Mouse (Mus musculus) CH12.LX (cell line): ENCODE results near the gene Sap30. TPM values are rescaled to one million over a fixed set of nuclear protein-coding genes. Genes with fewer than 3 reads are reported as not detected.

Experiments used
- DNase-seq: peaks from one replicate; pipeline ENCODE4 v3.0.0-alpha.2; 2013; ENCODE audit errors: extremely low read depth
- H3K27ac ChIP-seq: 2 replicates; pipeline ENCODE4 v1.5.1; 2012; ENCODE audit warnings: low read depth, mild to moderate bottlenecking, control low read depth, moderate library complexity; ENCODE audit not compliant: insufficient read depth
- H3K27me3 ChIP-seq: replicated peaks from 2 replicates; pipeline ENCODE3; 2012; ENCODE audit warnings: inconsistent platforms
- H3K36me3 ChIP-seq, 2 experiments: replicated peaks in 1 of 2; 2 replicates each; pipeline versions ENCODE3 to v1.6.1; 2012; ENCODE audit warnings: inconsistent platforms in 1 of 2, low read length in 1 of 2, mild to moderate bottlenecking in 1 of 2, mixed read lengths in 1 of 2, moderate library complexity in 1 of 2; ENCODE audit not compliant: control insufficient read depth in 1 of 2, insufficient read depth in 1 of 2
- H3K4me1 ChIP-seq, 2 experiments: 2 replicates each; pipeline ENCODE4 v1.6.1; 2012; ENCODE audit warnings: inconsistent platforms in 1 of 2, moderate library complexity in 1 of 2; ENCODE audit not compliant: insufficient read depth in 2 of 2, control insufficient read depth in 1 of 2
- H3K4me2 ChIP-seq: 2 replicates; pipeline ENCODE4 v1.6.1; 2012; ENCODE audit warnings: low read depth, mild to moderate bottlenecking, control low read depth; ENCODE audit not compliant: poor library complexity, insufficient read depth, severe bottlenecking
- H3K4me3 ChIP-seq, 3 experiments: fragments of 150-350 bp in 1 of 3; sonication (generic) in 1 of 3; replicated peaks in 1 of 3; 2 replicates each; pipeline versions ENCODE3 to v1.5.1; 2011 to 2012; ENCODE audit warnings: low read depth in 2 of 3, low read length in 2 of 3, mild to moderate bottlenecking in 2 of 3, moderate library complexity in 2 of 3, control low read depth in 1 of 3, improper control_type of control experiment in 1 of 3, inconsistent platforms in 1 of 3, mixed read lengths in 1 of 3; ENCODE audit not compliant: poor library complexity in 1 of 3
- H3K79me2 ChIP-seq: replicated peaks from 2 replicates; pipeline ENCODE4 v1.6.1; 2012; ENCODE audit warnings: mild to moderate bottlenecking, moderate library complexity; ENCODE audit not compliant: control insufficient read depth, poor library complexity, insufficient read depth, severe bottlenecking; ENCODE audit errors: extremely low read depth
- H3K9ac ChIP-seq: 2 replicates; pipeline ENCODE4 v1.6.1; 2012; ENCODE audit warnings: low read depth, mild to moderate bottlenecking, control low read depth, moderate library complexity; ENCODE audit not compliant: insufficient read depth
- H3K9me3 ChIP-seq: replicated peaks from 2 replicates; pipeline ENCODE3; 2012; ENCODE audit warnings: low read length, inconsistent platforms, mixed read lengths
- BHLHE40 ChIP-seq: IDR thresholded peaks from 2 replicates; pipeline ENCODE4 v1.6.1; 2011; ENCODE audit warnings: mild to moderate bottlenecking, low read depth, low read length, improper control_type of control experiment
- GABPA ChIP-seq: IDR thresholded peaks from 2 replicates; pipeline ENCODE4 v1.6.1; 2012; ENCODE audit warnings: low read depth, low read length, improper control_type of control experiment, inconsistent platforms; ENCODE audit not compliant: insufficient replicate concordance
- HCFC1 ChIP-seq: IDR thresholded peaks from 2 replicates; pipeline ENCODE4 v1.6.1; 2012; ENCODE audit warnings: low read depth, mild to moderate bottlenecking, inconsistent platforms, low read length, improper control_type of control experiment
- MAX ChIP-seq: IDR thresholded peaks from 2 replicates; pipeline ENCODE4 v1.6.1; 2011; ENCODE audit warnings: low read length, improper control_type of control experiment
- MAZ ChIP-seq: IDR thresholded peaks from 2 replicates; pipeline ENCODE4 v1.6.1; 2012; ENCODE audit warnings: low read depth, mild to moderate bottlenecking, inconsistent platforms, low read length, improper control_type of control experiment, moderate library complexity
- MEF2A ChIP-seq: IDR thresholded peaks from 2 replicates; pipeline ENCODE4 v1.6.1; 2014; ENCODE audit warnings: low read depth, mild to moderate bottlenecking, inconsistent platforms, low read length, improper control_type of control experiment, borderline replicate concordance
- MYC ChIP-seq: IDR thresholded peaks from 2 replicates; pipeline ENCODE4 v1.6.1; 2011; ENCODE audit warnings: low read depth, mild to moderate bottlenecking, improper control_type of control experiment, low read length
- PAX5 ChIP-seq: IDR thresholded peaks from 2 replicates; pipeline ENCODE4 v1.6.1; 2012; ENCODE audit warnings: low read length, inconsistent platforms, mixed read lengths
- POLR2A ChIP-seq: IDR thresholded peaks from 2 replicates; pipeline ENCODE4 v1.6.1; 2011; ENCODE audit warnings: low read depth, mild to moderate bottlenecking, improper control_type of control experiment, low read length
- POLR2AphosphoS2 ChIP-seq: IDR thresholded peaks from 2 replicates; pipeline ENCODE4 v1.6.1; 2011; ENCODE audit warnings: low read depth, low read length, improper control_type of control experiment
- USF1 ChIP-seq: IDR thresholded peaks from 2 replicates; pipeline ENCODE4 v1.6.1; 2014; ENCODE audit warnings: low read depth, mild to moderate bottlenecking, inconsistent platforms, low read length, improper control_type of control experiment
- ZKSCAN1 ChIP-seq: IDR thresholded peaks from 2 replicates; pipeline ENCODE4 v1.6.1; 2012; ENCODE audit warnings: low read depth, inconsistent platforms, low read length, improper control_type of control experiment, borderline replicate concordance
- ZMIZ1 ChIP-seq: IDR thresholded peaks from 2 replicates; pipeline ENCODE4 v1.6.1; 2012; ENCODE audit warnings: low read depth, mild to moderate bottlenecking, inconsistent platforms, low read length, improper control_type of control experiment
- dilution Hi-C: fragments of 300-500 bp; cut with MboI; formaldehyde crosslinking; loops from 2 replicates; pipeline ENCODE4 v1.14.3; 2020; ENCODE audit warnings: low sequenced_read_pairs; ENCODE audit not compliant: extremely low pct_unique_long_range_greater_than_20kb, extremely low pct_ligation_motif_present
- in situ Hi-C: fragments of 300-500 bp; cut with MboI; formaldehyde crosslinking; loops from 3 replicates; pipeline ENCODE4 v1.14.3; 2019; ENCODE audit warnings: low sequenced_read_pairs, low pct_ligation_motif_present, low pct_unique_long_range_greater_than_20kb, mixed read lengths
- polyA plus RNA-seq: library from polyadenylated mRNA; unstranded; fragments of >175 nt; gene quantifications from 2 replicates; pipeline ENCODE4 v1.2.1, GENCODE M21; 2012; ENCODE audit warnings: low read depth; ENCODE audit not compliant: insufficient read length
- total RNA-seq, 2 experiments: library from RNA; depleted of rRNA; stranded (reverse); fragments of 300-350 nt in 1 of 2; fragments of >200 nt in 1 of 2; gene quantifications; 2 replicates each; pipeline ENCODE4 v1.2.3; 2012 to 2014

The Sap30 gene
- total and polyA plus RNA-seq, 3 experiments = 33.9 to 82.6 (median 37.1) TPM

DNA sequence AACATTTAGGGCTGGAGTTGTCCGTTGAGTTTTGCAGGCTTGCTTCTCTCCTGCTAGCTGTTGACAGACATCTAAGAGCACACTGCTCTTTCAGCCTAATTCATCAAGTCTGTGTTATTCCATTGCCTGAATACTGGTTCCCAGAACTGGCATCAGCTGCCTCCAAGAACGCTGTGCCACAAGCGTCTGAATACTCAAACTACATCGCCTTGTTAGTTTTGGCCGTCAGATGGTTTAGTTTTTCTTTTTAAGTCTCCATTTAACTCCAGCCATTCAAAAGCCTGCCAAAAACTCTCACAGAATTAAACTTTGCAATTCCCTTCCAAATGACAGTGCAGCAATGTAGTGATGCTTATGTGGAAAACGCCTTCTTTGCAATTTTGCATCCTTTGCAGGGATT lies 30.5 kb downstream of the Sap30 start:
- Histone ChIP-seq H3K4me2 (no peak overlapping the region), H3K4me3 (no peak overlapping the region), H3K27ac (no peak overlapping the region), H3K79me2 (no peaks in the 10 kb centered on the region), H3K4me1 (peaks cover 3% of the 10 kb centered on the region in 2 experiments; a peak in 2 of 4 replicates), H3K27me3 (no peaks in the 10 kb centered on the region), H3K36me3 (no peaks in the 10 kb centered on the region), H3K9me3 (no peaks in the 10 kb centered on the region), H3K9ac (no peak overlapping the region)
- DNase-seq = no peak
- dilution Hi-C loops (no loop called here), in situ Hi-C loops (no loop called here)
- no peak for TF ChIP-seq PAX5
- no peak for TF ChIP-seq MYC

DNA sequence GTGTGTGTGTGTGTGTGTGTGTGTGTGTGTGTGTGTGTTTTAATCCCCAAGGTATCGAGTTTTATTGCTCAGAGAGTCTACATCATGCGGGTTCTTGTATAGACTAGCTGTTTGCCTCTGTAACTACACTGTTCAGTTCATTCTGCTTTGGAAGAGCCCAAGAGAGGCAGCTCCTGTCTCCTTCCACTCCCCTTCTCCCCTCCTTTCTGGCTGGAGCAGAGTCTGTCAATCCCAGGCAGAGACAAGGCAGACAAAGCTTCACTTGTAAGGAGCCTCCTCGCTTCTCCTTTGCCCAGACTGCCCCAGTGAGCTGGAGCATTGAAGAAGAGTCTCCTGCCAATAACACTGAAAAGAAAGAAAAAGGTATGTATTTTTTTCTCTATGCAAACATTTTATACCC lies 31.9 kb downstream of the Sap30 start, which contains the start of gene Scrg1:
TSS of gene Scrg1 (plus strand) at position 159 of the 400 bp plus-strand sequence.
- Histone ChIP-seq H3K27me3 (no peaks in the 10 kb centered on the region), H3K27ac (no peak within 1 kb of the TSS)
- in situ Hi-C loops = no loop called here
- TF ChIP-seq ZMIZ1 = no peak
- no peak for TF ChIP-seq POLR2AphosphoS2
- TF ChIP-seq MAZ = no peak
- no peak for TF ChIP-seq MAX
- TF ChIP-seq USF1 = no peak
- no peak for TF ChIP-seq ZKSCAN1
- no peak for TF ChIP-seq MEF2A
- TF ChIP-seq PAX5 = no peak
- no peak for TF ChIP-seq POLR2A
- TF ChIP-seq HCFC1 = no peak
- TF ChIP-seq, all 38 proteins: peak for 0
- DNase-seq = no peak
- Histone ChIP-seq H3K36me3 (no peaks in the 10 kb centered on the region), H3K4me2 (no peak within 1 kb of the TSS), H3K4me3 (no peak within 1 kb of the TSS), H3K4me1 (peaks cover 3% of the 10 kb centered on the region in 2 experiments; a peak in 2 of 4 replicates), H3K9ac (no peak within 1 kb of the TSS), H3K79me2 (no peaks in the 10 kb centered on the region), H3K9me3 (no peaks in the 10 kb centered on the region)
- dilution Hi-C loops = no loop called here

DNA sequence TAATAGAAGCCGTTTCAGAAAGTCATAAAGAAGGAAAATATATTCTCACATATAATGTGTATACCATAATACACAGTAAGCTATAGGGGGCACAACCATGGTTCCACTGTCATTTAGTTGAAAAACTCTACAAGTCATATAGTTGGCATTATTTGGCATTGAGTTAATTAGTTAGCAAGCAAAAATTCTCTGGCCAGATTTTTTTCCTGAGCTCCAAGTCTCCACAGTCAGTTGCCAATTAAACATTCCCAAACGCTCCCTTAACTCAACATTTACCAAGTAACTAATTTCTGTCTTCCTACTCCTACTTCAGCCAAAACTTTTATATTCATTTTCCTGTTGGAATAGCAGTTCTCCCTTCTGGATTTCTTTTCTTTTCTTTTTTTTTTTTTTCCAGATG lies 34.3 kb downstream of the Sap30 start:
- no peaks in the 10 kb centered on the region for H3K4me1 ChIP-seq
- no peak overlapping the region for H3K4me3 ChIP-seq
- no peak overlapping the region for H3K4me2 ChIP-seq
- TF ChIP-seq ZKSCAN1 (no peak), GABPA (no peak), MEF2A (no peak), BHLHE40 (no peak), MAZ (no peak)
- H3K9ac ChIP-seq = no peak overlapping the region
- no peaks in the 10 kb centered on the region for H3K79me2 ChIP-seq
- in situ Hi-C loops (no loop called here), dilution Hi-C loops (no loop called here)
- DNase-seq = no peak
- no peaks in the 10 kb centered on the region for H3K36me3 ChIP-seq
- no peak overlapping the region for H3K27ac ChIP-seq
- peaks cover 1% of the 10 kb centered on the region for H3K9me3 ChIP-seq
- H3K27me3 ChIP-seq = no peaks in the 10 kb centered on the region
